Mouse (Mus musculus) right cerebral cortex, adult 2 months (tissue): Measurements from ENCODE around the gene Ovol2.

Experiments used
- DNase-seq, 2 experiments: peaks; one replicate each; pipeline ENCODE4 v3.0.0; 2021 to 2022; ENCODE audit warnings: low spot score in 2 of 2

Gene Ovol2

DNA sequence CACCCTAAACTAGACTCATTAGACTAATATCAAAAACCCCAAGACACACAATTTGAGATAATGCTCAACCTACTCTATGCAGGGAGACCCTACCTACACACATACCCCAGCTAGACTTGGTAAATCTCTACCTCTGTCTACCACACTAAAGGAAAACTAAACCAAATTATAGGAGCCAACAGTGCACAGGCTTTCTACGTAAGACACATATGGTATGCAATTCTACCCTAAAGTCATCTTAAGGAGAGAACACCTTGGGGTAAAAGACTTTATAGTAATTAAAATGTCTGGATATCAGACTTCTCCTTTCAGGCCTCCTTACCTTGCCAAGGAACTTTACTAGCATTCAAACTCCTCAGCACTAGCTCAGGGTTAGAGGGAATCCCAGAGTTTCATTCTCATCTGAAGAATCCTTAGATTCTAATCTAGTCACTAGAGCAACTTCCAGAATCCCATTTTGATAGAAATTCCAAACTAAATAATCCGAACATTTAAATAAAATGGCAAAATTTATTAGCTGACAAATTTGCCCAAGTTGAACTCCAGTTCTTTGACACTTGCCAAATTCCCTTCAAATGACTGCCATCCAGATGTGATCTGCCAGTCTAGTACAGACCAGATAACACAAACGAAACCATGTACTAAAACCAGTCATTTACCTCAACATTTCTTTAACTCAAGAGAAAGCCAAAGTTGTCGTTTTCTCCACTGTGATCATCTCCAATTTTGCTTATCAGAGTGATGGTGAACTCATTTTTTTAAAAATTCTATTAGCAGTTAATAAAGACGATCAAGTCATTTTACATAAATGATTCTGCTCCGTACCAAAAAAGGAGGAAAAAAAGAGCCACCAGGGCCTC, 63.3 kb downstream of the Ovol2 start:
- DNase-seq = no peak

DNA sequence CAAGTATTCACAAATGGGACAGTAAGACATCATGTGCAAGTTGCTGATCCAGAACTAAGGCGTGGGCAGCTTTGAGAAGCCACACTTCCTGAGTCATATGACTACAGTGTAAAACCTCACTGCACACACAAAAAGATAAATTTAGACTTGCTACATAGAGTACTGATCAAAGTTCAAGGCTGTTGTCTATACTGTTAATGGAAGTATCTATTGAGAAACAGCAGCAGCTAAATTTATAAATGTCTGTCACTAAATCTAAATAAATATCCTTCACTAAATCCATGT, 64.3 kb downstream of the Ovol2 start:
- DNase-seq = no peak

DNA sequence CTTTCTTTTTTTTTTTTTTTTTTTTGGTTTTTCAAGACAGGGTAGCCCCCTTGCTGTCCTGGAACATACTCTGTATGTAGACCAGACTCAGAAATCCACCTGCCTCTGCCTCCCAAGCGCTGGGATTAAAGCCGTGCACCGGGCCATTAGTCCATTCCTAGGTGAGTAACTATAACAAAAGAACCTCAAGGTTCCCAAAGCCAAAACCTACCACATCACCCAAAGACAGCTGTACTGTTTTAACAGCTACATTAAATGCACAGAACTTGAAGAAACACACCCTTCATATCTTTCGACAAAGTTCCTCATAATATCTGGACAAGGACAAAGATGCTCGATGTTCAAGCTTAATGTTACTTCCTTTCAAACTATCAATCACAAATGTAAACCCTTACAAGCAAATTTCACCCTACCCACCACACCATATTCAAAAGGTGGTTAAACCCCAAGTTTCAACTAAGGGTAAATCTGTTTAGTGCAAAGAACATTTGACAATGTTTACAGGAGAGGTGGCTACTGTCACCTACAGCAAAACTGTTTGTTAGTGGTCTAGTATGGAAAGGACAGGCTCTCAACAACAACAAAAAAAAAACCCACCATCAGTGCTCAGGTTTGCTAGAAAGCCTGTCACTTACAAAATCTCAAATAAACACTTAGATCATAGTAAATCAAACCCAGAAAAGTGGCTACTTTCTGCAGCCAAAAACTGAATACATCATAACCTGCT, 64.8 kb downstream of the Ovol2 start:
- no peak for DNase-seq

DNA sequence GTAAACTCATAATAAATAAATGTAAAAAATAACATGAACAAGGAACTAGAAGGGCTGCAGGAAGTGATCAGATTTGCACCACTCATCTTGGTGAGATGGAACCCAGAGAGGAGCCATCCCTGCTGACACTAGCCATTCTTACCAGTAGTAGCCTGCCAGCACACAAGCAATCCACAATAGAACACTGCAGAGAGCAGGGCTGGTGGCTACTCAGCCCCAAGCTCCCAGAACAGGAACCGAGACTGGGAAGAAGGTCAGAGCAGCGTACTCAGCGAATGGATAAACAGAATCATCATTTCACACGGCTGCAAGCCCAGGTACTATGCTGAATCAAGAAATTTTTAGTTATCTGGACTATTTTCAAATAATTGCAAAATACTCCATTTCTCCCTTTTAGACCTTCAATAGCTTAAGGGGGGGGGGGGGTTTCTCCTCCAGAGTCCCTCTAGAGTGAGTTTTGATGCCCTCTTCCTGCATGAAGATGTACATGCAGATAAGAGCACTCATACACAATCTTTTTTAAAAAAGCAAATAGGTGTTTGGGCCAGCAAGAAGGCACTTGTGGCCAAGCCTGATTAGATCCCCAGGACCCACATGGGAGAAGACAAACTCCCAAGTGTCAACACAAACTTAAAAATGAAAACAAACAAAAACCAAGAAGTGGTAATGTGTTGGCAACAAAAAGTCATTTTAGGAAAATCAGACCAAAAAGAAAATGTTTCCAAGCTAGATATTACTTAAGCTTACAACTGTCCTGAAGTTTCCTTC, 65.8 kb downstream of the Ovol2 start:
- DNase-seq = no peak

DNA sequence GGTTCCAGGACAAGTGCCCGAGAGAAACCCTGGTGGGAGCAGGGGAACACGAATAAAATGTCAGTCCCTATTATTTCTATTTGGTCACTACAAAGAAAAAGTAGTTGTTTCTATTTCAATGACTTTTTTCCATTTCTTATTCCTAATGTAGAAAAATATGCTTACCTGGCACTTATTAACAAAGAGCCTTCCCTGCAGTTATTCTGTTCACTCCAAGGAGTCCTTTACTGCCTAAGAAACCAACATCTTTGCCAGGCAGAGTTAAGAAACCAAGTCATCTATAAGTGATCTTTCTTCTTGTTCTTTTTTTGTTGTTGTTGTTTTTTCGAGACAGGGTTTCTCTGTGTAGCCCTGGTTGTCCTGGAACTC, 66.8 kb downstream of the Ovol2 start:
- DNase-seq = no peak

DNA sequence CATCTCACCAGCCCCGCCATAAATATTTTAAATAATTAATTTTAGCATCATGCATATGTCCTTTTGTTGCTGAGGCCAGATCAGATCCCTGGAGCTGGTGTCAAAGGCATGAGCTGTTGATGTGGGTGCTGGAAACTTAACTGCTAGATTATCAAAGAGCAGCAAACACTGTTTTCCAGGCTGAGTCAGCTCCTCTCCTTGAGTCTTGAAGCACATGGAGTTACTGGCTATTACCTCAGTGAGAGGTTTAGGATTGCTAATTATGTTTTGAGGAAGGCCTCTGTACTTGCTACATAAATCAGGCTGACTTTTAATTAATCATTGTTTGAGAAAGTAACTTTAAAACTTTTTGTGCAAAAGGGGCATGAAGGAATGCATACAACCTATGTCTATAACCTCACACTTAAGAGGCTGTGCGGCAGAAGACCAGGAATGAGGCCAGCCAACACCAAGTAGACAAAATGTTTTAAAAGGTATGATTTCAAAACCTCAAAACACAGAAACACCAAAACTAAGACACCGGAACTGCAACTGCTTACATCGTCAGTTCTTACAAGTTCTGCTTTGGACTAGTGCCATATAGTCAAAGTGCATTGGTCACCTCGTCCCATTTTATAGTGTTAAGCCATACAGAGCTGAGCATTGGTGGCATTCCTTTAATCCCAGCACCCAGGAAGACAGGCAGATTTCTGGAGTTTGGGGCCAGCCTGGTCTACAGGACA, 67.4 kb downstream of the Ovol2 start:
- DNase-seq = no peak

DNA sequence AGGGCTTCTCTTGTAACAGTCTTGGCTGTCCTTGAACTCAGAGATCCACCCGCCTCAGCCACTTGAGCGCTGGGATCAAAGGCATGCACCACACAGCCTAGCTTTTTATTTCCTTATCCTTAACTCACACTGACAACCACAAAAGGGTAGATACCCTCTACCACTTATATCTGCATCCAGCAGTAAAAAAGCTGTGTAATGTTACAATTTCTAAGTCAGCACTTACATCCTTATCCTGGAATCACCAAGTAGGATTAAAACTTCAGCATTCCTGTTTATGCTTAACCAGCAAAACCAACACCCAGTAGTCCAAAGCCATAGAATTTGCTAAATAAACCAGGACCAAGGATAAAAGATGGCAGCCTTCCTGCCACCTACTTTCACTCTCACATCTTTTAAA, 69.1 kb downstream of the Ovol2 start:
- DNase-seq = no peak
